8 mouse cellular contexts compared by ENCODE assay signal in genomic region chr12:84030659-84031332, GRCm38 (mm10). TPM values are rescaled to one million over a fixed set of nuclear protein-coding genes. Genes with fewer than 3 reads are reported as not detected.
DNase-seq lines count a peak whose midpoint lies in the region; ATAC-seq and TF ChIP-seq lines count a peak whose summit lies in the region.

No protein-coding gene starts in this region.

- DNase-seq in MEL (ENCODE audit: low read depth, low spot score) = peak; percentile 90
- peak; percentile 63 for DNase-seq in cerebellum, adult 11-12 months
- DNase-seq in forebrain, postnatal 0 days = peak; percentile 81
- DNase-seq in hindbrain, embryonic 11.5 days (ENCODE audit: low spot score) = peak; percentile 86
- DNase-seq in layer of hippocampus, adult 9-10 months (ENCODE audit: low spot score) = peak; percentile 91
- peak; percentile 88 for DNase-seq in lung, postnatal 14 days
- peak; percentile 87 for DNase-seq in retina, embryonic 14.5 days (ENCODE audit: low spot score)
- peak; percentile 78 for DNase-seq in thymus, postnatal 14 days

- no peaks in the 10 kb centered on the region for H3K79me2 ChIP-seq in MEL (ENCODE audit: control insufficient read depth, insufficient read depth, low read length, poor library complexity)

- no peak overlapping the region for H3K4me2 ChIP-seq in forebrain, postnatal 0 days (ENCODE audit: low read depth)
- no peak overlapping the region for H3K4me2 ChIP-seq in hindbrain, embryonic 11.5 days (replicated peaks; ENCODE audit: low read depth, low read length)

- peak; percentile 75 for TF ChIP-seq RAD21 in MEL (IDR thresholded peaks at IDR 0.05; ENCODE audit: low read depth, low read length)

- TF ChIP-seq EP300 in MEL (IDR thresholded peaks at IDR 0.05; ENCODE audit: low read depth in 1 of 2, low read length in 2 of 2) = peak; percentile 42 to 52; a peak in 3 of 4 replicates

- H3K27me3 ChIP-seq in MEL (ENCODE audit: control insufficient read depth in 1 of 2, insufficient read depth in 2 of 2, low read length in 2 of 2) = no peaks in the 10 kb centered on the region
- no peaks in the 10 kb centered on the region for H3K27me3 ChIP-seq in forebrain, postnatal 0 days (ENCODE audit: insufficient read depth, low read length)
- no peaks in the 10 kb centered on the region for H3K27me3 ChIP-seq in hindbrain, embryonic 11.5 days (ENCODE audit: control insufficient read depth, insufficient read depth, low read length)

- peaks cover 11 to 20% of the 10 kb centered on the region in 2 experiments for H3K4me1 ChIP-seq in MEL (ENCODE audit: control insufficient read depth in 1 of 2, insufficient read depth in 2 of 2, low read length in 2 of 2)
- no peaks in the 10 kb centered on the region for H3K4me1 ChIP-seq in forebrain, postnatal 0 days (ENCODE audit: insufficient read depth)
- H3K4me1 ChIP-seq in hindbrain, embryonic 11.5 days (replicated peaks; ENCODE audit: control insufficient read depth, insufficient read depth, low read length) = no peaks in the 10 kb centered on the region

- H3K4me3 ChIP-seq in MEL (ENCODE audit: control insufficient read depth in 1 of 2, insufficient read depth in 1 of 2, low read depth in 2 of 2, low read length in 2 of 2) = no peak overlapping the region
- no peak overlapping the region for H3K4me3 ChIP-seq in forebrain, postnatal 0 days (ENCODE audit: low read depth, low read length)
- no peak overlapping the region for H3K4me3 ChIP-seq in hindbrain, embryonic 11.5 days (ENCODE audit: low read depth, low read length)

- H3K27ac ChIP-seq in MEL (ENCODE audit: control insufficient read depth, low read depth, low read length) = no peak overlapping the region
- no peak overlapping the region for H3K27ac ChIP-seq in forebrain, postnatal 0 days (ENCODE audit: low read depth, low read length)
- no peak overlapping the region for H3K27ac ChIP-seq in hindbrain, embryonic 11.5 days (ENCODE audit: low read depth, low read length)

- TF ChIP-seq POLR2A in MEL (IDR thresholded peaks at IDR 0.05; ENCODE audit: control insufficient read depth in 1 of 2, insufficient read depth in 1 of 2, low read depth in 1 of 2, low read length in 2 of 2, poor library complexity in 1 of 2) = no peak

- WGBS in forebrain, postnatal 0 days = 69% methylated on average over 4 of the region's 4 CpGs
- 76% methylated on average over 4 of the region's 4 CpGs for WGBS in hindbrain, embryonic 11.5 days

- no peaks in the 10 kb centered on the region for H3K9me3 ChIP-seq in MEL (replicated peaks; ENCODE audit: insufficient read depth, low read length)
- H3K9me3 ChIP-seq in forebrain, postnatal 0 days (ENCODE audit: low read length) = no peaks in the 10 kb centered on the region
- no peaks in the 10 kb centered on the region for H3K9me3 ChIP-seq in hindbrain, embryonic 11.5 days (ENCODE audit: control insufficient read depth, low read length)

- no peak overlapping the region for H3K9ac ChIP-seq in MEL (ENCODE audit: control insufficient read depth, low read depth, low read length, poor library complexity, severe bottlenecking)
- no peak overlapping the region for H3K9ac ChIP-seq in forebrain, postnatal 0 days
- H3K9ac ChIP-seq in hindbrain, embryonic 11.5 days (ENCODE audit: low read depth, low read length) = no peak overlapping the region

- peak; percentile 81 to 88 (median 88) for TF ChIP-seq CTCF in MEL (IDR thresholded peaks at IDR 0.05 in 2 of 3, conservative IDR thresholded peaks at IDR 0.05 in 1 of 3; ENCODE audit: control insufficient read depth in 1 of 3, insufficient read depth in 1 of 3, low read depth in 2 of 3, low read length in 3 of 3, poor library complexity in 1 of 3, severe bottlenecking in 1 of 3)
- peak; percentile 86 for TF ChIP-seq CTCF in forebrain, postnatal 0 days (IDR thresholded peaks at IDR 0.05; ENCODE audit: low read depth)

- peak; percentile 69; the same call in 1 of the 2 replicates for ATAC-seq in forebrain, postnatal 0 days
- no peak for ATAC-seq in hindbrain, embryonic 11.5 days (ENCODE audit: low FRiP score)

- peaks cover 0 to 21% of the 10 kb centered on the region in 2 experiments; a peak in 2 of 4 replicates for H3K36me3 ChIP-seq in MEL (ENCODE audit: control insufficient read depth in 1 of 2, insufficient read depth in 2 of 2, low read length in 2 of 2)
- H3K36me3 ChIP-seq in forebrain, postnatal 0 days (ENCODE audit: insufficient read depth) = no peaks in the 10 kb centered on the region
- no peaks in the 10 kb centered on the region for H3K36me3 ChIP-seq in hindbrain, embryonic 11.5 days (ENCODE audit: control insufficient read depth, insufficient read depth, low read length)

TF ChIP-seq in MEL, 35 proteins besides CTCF, POLR2A, EP300 and RAD21 (continues in another document):
- TF ChIP-seq SMC3 (IDR thresholded peaks at IDR 0.05; ENCODE audit: low read depth, low read length) = peak; percentile 90
- TF ChIP-seq TAL1 (IDR thresholded peaks at IDR 0.05; ENCODE audit: low read length) = no peak
- no peak for TF ChIP-seq TBP (IDR thresholded peaks at IDR 0.05; ENCODE audit: low read depth, low read length)
- no peak for TF ChIP-seq MYB (IDR thresholded peaks at IDR 0.05; ENCODE audit: low read depth, low read length)
- no peak; the same call in 1 of the 2 replicates for TF ChIP-seq NELFE (IDR thresholded peaks at IDR 0.05; ENCODE audit: low read depth, low read length)
- TF ChIP-seq POLR2AphosphoS2 (IDR thresholded peaks at IDR 0.05; ENCODE audit: low read length) = no peak
- TF ChIP-seq MEF2A (IDR thresholded peaks at IDR 0.05; ENCODE audit: extremely low read depth, insufficient replicate concordance, low read depth, low read length, poor library complexity, severe bottlenecking) = no peak
- TF ChIP-seq ZNF384 (IDR thresholded peaks at IDR 0.05; ENCODE audit: low read depth, low read length) = no peak
- no peak for TF ChIP-seq NRF1 (IDR thresholded peaks at IDR 0.05; ENCODE audit: insufficient read depth, low read depth, low read length, poor library complexity, severe bottlenecking)
- no peak for TF ChIP-seq MAFK (IDR thresholded peaks at IDR 0.05; ENCODE audit: borderline replicate concordance, low read depth, low read length)
- TF ChIP-seq MAX (IDR thresholded peaks at IDR 0.05; ENCODE audit: low read length) = peak; percentile 75
- no peak for TF ChIP-seq KAT2A (conservative IDR thresholded peaks at IDR 0.05; ENCODE audit: low read depth, low read length)
- TF ChIP-seq MXI1 (IDR thresholded peaks at IDR 0.05; ENCODE audit: low read depth, low read length) = peak; percentile 87
- TF ChIP-seq CHD1 (IDR thresholded peaks at IDR 0.05; ENCODE audit: low read depth, low read length) = no peak
- TF ChIP-seq USF2 (IDR thresholded peaks at IDR 0.05; ENCODE audit: borderline replicate concordance in 1 of 2, insufficient read depth in 1 of 2, low read depth in 1 of 2, low read length in 2 of 2) = peak in 1 of 2 experiments; percentile 53; a peak in 1 of 4 replicates
- TF ChIP-seq BHLHE40 (IDR thresholded peaks at IDR 0.05; ENCODE audit: borderline replicate concordance, low read depth, low read length) = peak; percentile 80; the same call in 1 of the 2 replicates
- no peak for TF ChIP-seq E2F4 (IDR thresholded peaks at IDR 0.05; ENCODE audit: borderline replicate concordance, low read depth, low read length)
- TF ChIP-seq JUND (IDR thresholded peaks at IDR 0.05; ENCODE audit: low read depth, low read length) = 0 out of 2 replicates have a peak, but pooled peaks have one; percentile 56
- peak; percentile 72 for TF ChIP-seq SIN3A (IDR thresholded peaks at IDR 0.05; ENCODE audit: low read length)
- 0 out of 2 replicates have a peak, but pooled peaks have one; percentile 12 for TF ChIP-seq TCF12 (IDR thresholded peaks at IDR 0.05; ENCODE audit: low read depth, low read length)

RNA-seq across cellular contexts. Expression of gene Acot4, which starts 7.4 kb away (rescaled TPM):
- total RNA-seq in MEL (2012; rRNA removed) = 0.08 TPM in 1 of 2 replicates, not detected in the other
- polyA plus RNA-seq in MEL (2012; ENCODE audit: insufficient read depth in 1 of 2, insufficient read length in 2 of 2, low read depth in 1 of 2, low replicate concordance in 2 of 2, missing spikeins in 1 of 2) = under 1 TPM in 1 of 2 experiments, not detected in 1; 0.08 TPM
- 0.31 and 0.86 TPM in 2 replicates for total RNA-seq in forebrain, postnatal 0 days (2014; rRNA removed)
- polyA plus RNA-seq in forebrain, postnatal 0 days (2015; fragmentation: Nextera tagmentation; extraction: Ambion mirVana) = 0.77 and 1.1 TPM in 2 replicates
- 0.14 and 0.63 TPM in 2 replicates for polyA plus RNA-seq in hindbrain, embryonic 11.5 days (2014; fragmentation: Nextera tagmentation; extraction: Ambion mirVana)

RNA-seq across cellular contexts. Expression of gene Gm49366, which starts 7.9 kb away (rescaled TPM):
- not detected in 2 replicates for total RNA-seq in MEL (2012; rRNA removed)
- not detected for polyA plus RNA-seq in MEL (2012; ENCODE audit: insufficient read depth in 1 of 2, insufficient read length in 2 of 2, low read depth in 1 of 2, low replicate concordance in 2 of 2, missing spikeins in 1 of 2)
- not detected in 2 replicates for total RNA-seq in forebrain, postnatal 0 days (2014; rRNA removed)
- not detected in 2 replicates for polyA plus RNA-seq in forebrain, postnatal 0 days (2015; fragmentation: Nextera tagmentation; extraction: Ambion mirVana)
- polyA plus RNA-seq in hindbrain, embryonic 11.5 days (2014; fragmentation: Nextera tagmentation; extraction: Ambion mirVana) = not detected in 2 replicates

RNA-seq across cellular contexts. Expression of gene Acot3, which starts 21.1 kb away (rescaled TPM):
- total RNA-seq in MEL (2012; rRNA removed) = not detected in 2 replicates
- not detected for polyA plus RNA-seq in MEL (2012; ENCODE audit: insufficient read depth in 1 of 2, insufficient read length in 2 of 2, low read depth in 1 of 2, low replicate concordance in 2 of 2, missing spikeins in 1 of 2)
- total RNA-seq in forebrain, postnatal 0 days (2014; rRNA removed) = 0.69 and 3.1 TPM in 2 replicates
- 0.98 and 1.2 TPM in 2 replicates for polyA plus RNA-seq in forebrain, postnatal 0 days (2015; fragmentation: Nextera tagmentation; extraction: Ambion mirVana)
- 0.37 and 0.47 TPM in 2 replicates for polyA plus RNA-seq in hindbrain, embryonic 11.5 days (2014; fragmentation: Nextera tagmentation; extraction: Ambion mirVana)

RNA-seq across cellular contexts. Expression of gene Acot1, which starts 21.5 kb away (rescaled TPM):
- 1.5 and 1.9 TPM in 2 replicates for total RNA-seq in MEL (2012; rRNA removed)
- 10 to 100 TPM in 1 of 2 experiments, not detected in 1; 12.7 TPM for polyA plus RNA-seq in MEL (2012; ENCODE audit: insufficient read depth in 1 of 2, insufficient read length in 2 of 2, low read depth in 1 of 2, low replicate concordance in 2 of 2, missing spikeins in 1 of 2)
- total RNA-seq in forebrain, postnatal 0 days (2014; rRNA removed) = 79.2 and 87.1 TPM in 2 replicates
- polyA plus RNA-seq in forebrain, postnatal 0 days (2015; fragmentation: Nextera tagmentation; extraction: Ambion mirVana) = 112 and 119 TPM in 2 replicates
- 45.5 and 49.5 TPM in 2 replicates for polyA plus RNA-seq in hindbrain, embryonic 11.5 days (2014; fragmentation: Nextera tagmentation; extraction: Ambion mirVana)

RNA-seq across cellular contexts. Expression of gene Acot5, which starts 38.3 kb away (rescaled TPM):
- not detected in 2 replicates for total RNA-seq in MEL (2012; rRNA removed)
- not detected for polyA plus RNA-seq in MEL (2012; ENCODE audit: insufficient read depth in 1 of 2, insufficient read length in 2 of 2, low read depth in 1 of 2, low replicate concordance in 2 of 2, missing spikeins in 1 of 2)
- 1.5 and 2.3 TPM in 2 replicates for total RNA-seq in forebrain, postnatal 0 days (2014; rRNA removed)
- polyA plus RNA-seq in forebrain, postnatal 0 days (2015; fragmentation: Nextera tagmentation; extraction: Ambion mirVana) = 0.93 and 1.3 TPM in 2 replicates
- not detected in 2 replicates for polyA plus RNA-seq in hindbrain, embryonic 11.5 days (2014; fragmentation: Nextera tagmentation; extraction: Ambion mirVana)
